Mouse (Mus musculus): ENCODE results near the gene Ttk.

The Ttk gene

DNA sequence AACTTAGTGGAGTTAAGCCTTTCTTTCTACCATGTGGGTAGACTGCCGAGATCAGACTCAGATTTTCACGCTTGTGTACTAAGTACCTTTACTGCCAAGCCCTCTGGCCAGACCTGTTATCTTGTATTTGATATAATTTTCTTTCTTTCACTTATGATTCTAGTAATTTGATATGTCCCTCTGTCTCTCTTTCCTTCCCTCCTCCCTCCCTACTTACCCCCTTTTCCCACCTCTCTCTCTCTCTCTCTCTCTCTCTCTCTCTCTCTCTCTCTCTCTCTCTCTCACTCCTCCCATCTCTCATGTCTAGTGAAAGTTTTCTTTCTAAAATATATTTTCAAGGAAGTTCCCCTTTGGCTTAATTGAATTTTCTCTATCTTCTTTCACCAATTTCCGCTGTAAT is 72.5 kb downstream of the Ttk start:
- Histone ChIP-seq H3K27me3 (ENCODE audit: insufficient read depth, low read length) (no peaks in the 10 kb centered on the region), H3K9me3 (ENCODE audit: low read length) (peaks cover 13% of the 10 kb centered on the region; the same call in 1 of the 2 replicates), H3K4me1 (replicated peaks; ENCODE audit: low read depth, low read length) (no peaks in the 10 kb centered on the region), H3K36me3 (ENCODE audit: insufficient read depth, low read length) (no peaks in the 10 kb centered on the region), H3K4me3 (replicated peaks; ENCODE audit: low read length) (no peak overlapping the region)
- TF ChIP-seq NANOG (IDR thresholded peaks at IDR 0.05; ENCODE audit: borderline replicate concordance, low read length), result no peak

DNA sequence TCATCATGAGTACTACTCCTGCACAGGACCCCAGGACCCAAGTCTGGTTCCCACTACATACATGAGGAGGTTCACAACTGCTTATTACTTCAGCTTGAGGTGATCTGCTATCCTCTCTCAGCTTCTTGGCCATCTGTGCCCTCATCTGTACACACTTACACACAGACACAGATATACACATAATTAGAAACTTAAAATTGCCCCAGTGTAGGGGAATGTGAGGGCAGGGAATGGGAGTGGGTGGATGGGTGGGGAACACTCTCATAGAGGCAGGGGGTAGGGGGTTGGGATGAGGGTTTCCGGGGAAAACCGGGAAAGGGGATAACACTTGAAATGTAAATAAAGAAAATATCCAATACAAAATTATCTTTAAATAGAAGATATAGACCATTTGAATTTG is 75.3 kb downstream of the Ttk start:
- no peaks in the 10 kb centered on the region for H3K36me3 ChIP-seq (ENCODE audit: insufficient read depth, low read length)
- peaks cover 20% of the 10 kb centered on the region for H3K9me3 ChIP-seq (ENCODE audit: low read length)
- TF ChIP-seq NANOG (IDR thresholded peaks at IDR 0.05; ENCODE audit: borderline replicate concordance, low read length) (no peak), CTCF (conservative IDR thresholded peaks at IDR 0.05; ENCODE audit: low read length) (no peak)
- H3K27me3 ChIP-seq (ENCODE audit: insufficient read depth, low read length), result no peaks in the 10 kb centered on the region
- H3K4me1 ChIP-seq (replicated peaks; ENCODE audit: low read depth, low read length), result no peaks in the 10 kb centered on the region
- no peak overlapping the region for H3K4me3 ChIP-seq (replicated peaks; ENCODE audit: low read length)

DNA sequence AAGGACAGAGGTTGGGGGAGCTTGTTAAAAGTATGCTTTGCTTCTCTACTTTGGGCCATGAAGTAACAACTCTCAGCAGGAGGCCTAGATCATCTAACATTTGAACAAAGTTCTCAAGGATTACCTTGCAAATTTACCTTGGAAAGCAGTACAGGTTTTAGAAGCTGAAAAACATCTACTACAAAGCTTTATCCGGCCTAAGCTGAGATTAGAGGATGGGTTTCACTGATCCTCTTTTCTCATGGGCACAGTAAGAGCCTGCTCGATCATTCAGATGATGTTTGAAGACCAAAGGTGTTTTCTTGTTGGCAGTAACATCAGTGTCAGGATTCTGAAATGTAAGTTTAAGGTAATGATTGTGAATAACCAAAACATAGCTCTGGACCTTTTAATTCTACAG is 76.4 kb downstream of the Ttk start:
- Histone ChIP-seq H3K9me3 (ENCODE audit: low read length) (peaks cover 20% of the 10 kb centered on the region), H3K4me3 (replicated peaks; ENCODE audit: low read length) (no peak overlapping the region), H3K36me3 (ENCODE audit: insufficient read depth, low read length) (no peaks in the 10 kb centered on the region), H3K4me1 (replicated peaks; ENCODE audit: low read depth, low read length) (no peaks in the 10 kb centered on the region), H3K27me3 (ENCODE audit: insufficient read depth, low read length) (no peaks in the 10 kb centered on the region)
- TF ChIP-seq NANOG (IDR thresholded peaks at IDR 0.05; ENCODE audit: borderline replicate concordance, low read length) (no peak), CTCF (conservative IDR thresholded peaks at IDR 0.05; ENCODE audit: low read length) (no peak), POU5F1 (IDR thresholded peaks at IDR 0.05; ENCODE audit: borderline replicate concordance, low read length) (no peak)
